Mouse (Mus musculus) stomach, postnatal 0 days (tissue): ENCODE data around the gene Hpcal1.

Experiments
- CTCF ChIP-seq: IDR thresholded peaks from 2 replicates; pipeline ENCODE4 v1.5.1; 2016; ENCODE audit warnings: antibody characterized with exemption, low read depth, mild to moderate bottlenecking, moderate library complexity
- EP300 ChIP-seq: optimal IDR thresholded peaks from 2 replicates; pipeline ENCODE3; 2016; ENCODE audit warnings: antibody characterized with exemption

GRCm38 (mm10) chr12:17686116-17686515, 4.5 kb upstream of the Hpcal1 start:
- no peak for TF ChIP-seq CTCF
- no peak for TF ChIP-seq EP300
